Mouse (Mus musculus): ENCODE measurements around the gene Sptb. TPM values are rescaled to one million over a fixed set of nuclear protein-coding genes. Genes with fewer than 3 reads are reported as not detected.

The Sptb gene
- polyA plus RNA-seq, 1 experiment = 0.42 TPM

GRCm38 (mm10) chr12:76649708-76650687 lies 60.3 kb downstream of the Sptb start:
- H3ac ChIP-seq (ENCODE audit: control insufficient read depth, insufficient read length) = no peak overlapping the region
- H3K36me3 ChIP-seq (ENCODE audit: control insufficient read depth, insufficient read depth) = no peaks in the 10 kb centered on the region
- no peaks in the 10 kb centered on the region for H3K79me2 ChIP-seq (ENCODE audit: control insufficient read depth, insufficient read depth)
- H3K4me3 ChIP-seq = no peak overlapping the region
- no peak for TF ChIP-seq MYOD1 (IDR thresholded peaks at IDR 0.05; ENCODE audit: control insufficient read depth in 1 of 3, insufficient read length in 2 of 3, low read depth in 2 of 3)
- no peak for TF ChIP-seq POLR2A (IDR thresholded peaks at IDR 0.05; ENCODE audit: insufficient read length, low read depth)
- TF ChIP-seq TCF12 (IDR thresholded peaks at IDR 0.05; ENCODE audit: insufficient read depth, poor library complexity, severe bottlenecking) = no peak
- TF ChIP-seq POLR2AphosphoS2 (IDR thresholded peaks at IDR 0.05; ENCODE audit: insufficient read length, low read depth) = no peak
- no peak for TF ChIP-seq MAX (IDR thresholded peaks at IDR 0.05; ENCODE audit: low read depth)
- no peak for TF ChIP-seq CEBPB (IDR thresholded peaks at IDR 0.05; ENCODE audit: insufficient read depth, poor library complexity, severe bottlenecking)
- TF ChIP-seq REST (IDR thresholded peaks at IDR 0.05; ENCODE audit: insufficient read depth, insufficient read length) = no peak
- TF ChIP-seq E2F4 (IDR thresholded peaks at IDR 0.05; ENCODE audit: insufficient read depth) = no peak
- no peak for TF ChIP-seq USF1 (IDR thresholded peaks at IDR 0.05; ENCODE audit: low read depth)
- no peak for TF ChIP-seq SRF (IDR thresholded peaks at IDR 0.05; ENCODE audit: control insufficient read depth, insufficient read length, low read depth)
- TF ChIP-seq MYOG (IDR thresholded peaks at IDR 0.05; ENCODE audit: control insufficient read depth in 1 of 3, insufficient read depth in 1 of 3, insufficient read length in 2 of 3, low read depth in 2 of 3) = no peak
- TF ChIP-seq TCF3 (IDR thresholded peaks at IDR 0.05; ENCODE audit: insufficient read length, low read depth) = no peak
- H3K4me2 ChIP-seq (ENCODE audit: low read depth) = no peak overlapping the region
- peaks cover 26% of the 10 kb centered on the region for H3K27me3 ChIP-seq (ENCODE audit: control insufficient read depth, insufficient read depth, insufficient read length)

GRCm38 (mm10) chr12:76645222-76646110 lies 64.9 kb downstream of the Sptb start:
- TF ChIP-seq MYOG (IDR thresholded peaks at IDR 0.05; ENCODE audit: control insufficient read depth in 1 of 3, insufficient read depth in 1 of 3, insufficient read length in 2 of 3, low read depth in 2 of 3) (no peak), POLR2A (IDR thresholded peaks at IDR 0.05; ENCODE audit: insufficient read length, low read depth) (no peak), SRF (IDR thresholded peaks at IDR 0.05; ENCODE audit: control insufficient read depth, insufficient read length, low read depth) (no peak), MAX (IDR thresholded peaks at IDR 0.05; ENCODE audit: low read depth) (no peak)
- no peaks in the 10 kb centered on the region for H3K79me2 ChIP-seq (ENCODE audit: control insufficient read depth, insufficient read depth)
- no peak overlapping the region for H3K4me2 ChIP-seq (ENCODE audit: low read depth)

GRCm38 (mm10) chr12:76643679-76644078 lies 66.7 kb downstream of the Sptb start:
- Histone ChIP-seq H3K36me3 (ENCODE audit: control insufficient read depth, insufficient read depth) (no peaks in the 10 kb centered on the region), H3ac (ENCODE audit: control insufficient read depth, insufficient read length) (no peak overlapping the region), H3K27me3 (ENCODE audit: control insufficient read depth, insufficient read depth, insufficient read length) (peaks cover 16% of the 10 kb centered on the region), H3K4me2 (ENCODE audit: low read depth) (no peak overlapping the region), H3K79me2 (ENCODE audit: control insufficient read depth, insufficient read depth) (no peaks in the 10 kb centered on the region), H3K4me3 (no peak overlapping the region)
- TF ChIP-seq SRF (IDR thresholded peaks at IDR 0.05; ENCODE audit: control insufficient read depth, insufficient read length, low read depth) (no peak), CEBPB (IDR thresholded peaks at IDR 0.05; ENCODE audit: insufficient read depth, poor library complexity, severe bottlenecking) (no peak), REST (IDR thresholded peaks at IDR 0.05; ENCODE audit: insufficient read depth, insufficient read length) (no peak), POLR2A (IDR thresholded peaks at IDR 0.05; ENCODE audit: insufficient read length, low read depth) (no peak), POLR2AphosphoS2 (IDR thresholded peaks at IDR 0.05; ENCODE audit: insufficient read length, low read depth) (no peak), E2F4 (IDR thresholded peaks at IDR 0.05; ENCODE audit: insufficient read depth) (no peak), MYOG (IDR thresholded peaks at IDR 0.05; ENCODE audit: control insufficient read depth in 1 of 3, insufficient read depth in 1 of 3, insufficient read length in 2 of 3, low read depth in 2 of 3) (no peak), TCF12 (IDR thresholded peaks at IDR 0.05; ENCODE audit: insufficient read depth, poor library complexity, severe bottlenecking) (no peak), MAX (IDR thresholded peaks at IDR 0.05; ENCODE audit: low read depth) (no peak), MYOD1 (IDR thresholded peaks at IDR 0.05; ENCODE audit: control insufficient read depth in 1 of 3, insufficient read length in 2 of 3, low read depth in 2 of 3) (no peak), TCF3 (IDR thresholded peaks at IDR 0.05; ENCODE audit: insufficient read length, low read depth) (no peak), USF1 (IDR thresholded peaks at IDR 0.05; ENCODE audit: low read depth) (no peak)

More at GRCm38 (mm10) chr12:76645222-76646110, 64.9 kb downstream of the Sptb start:
- Histone ChIP-seq H3K4me3 (no peak overlapping the region), H3K36me3 (ENCODE audit: control insufficient read depth, insufficient read depth) (no peaks in the 10 kb centered on the region), H3K27me3 (ENCODE audit: control insufficient read depth, insufficient read depth, insufficient read length) (peaks cover 24% of the 10 kb centered on the region), H3ac (ENCODE audit: control insufficient read depth, insufficient read length) (no peak overlapping the region)

- Histone ChIP-seq H3ac (ENCODE audit: control insufficient read depth, insufficient read length) (no peak overlapping the region), H3K4me3 (no peak overlapping the region), H3K27me3 (ENCODE audit: control insufficient read depth, insufficient read depth, insufficient read length) (peaks cover 16% of the 10 kb centered on the region), H3K4me2 (ENCODE audit: low read depth) (no peak overlapping the region), H3K36me3 (ENCODE audit: control insufficient read depth, insufficient read depth) (no peaks in the 10 kb centered on the region), H3K79me2 (ENCODE audit: control insufficient read depth, insufficient read depth) (no peaks in the 10 kb centered on the region)
- TF ChIP-seq E2F4 (IDR thresholded peaks at IDR 0.05; ENCODE audit: insufficient read depth) = no peak
Measured at GRCm38 (mm10) chr12:76642616-76643015, 67.7 kb downstream of the Sptb start.
